ENCODE assay signal across 9 mouse cellular contexts in genomic region chr1:133685749-133686519, GRCm38 (mm10). TPM values are rescaled to one million over a fixed set of nuclear protein-coding genes. Genes with fewer than 3 reads are reported as not detected.
DNase-seq lines count a peak whose midpoint lies in the region; ATAC-seq lines count a peak whose summit lies in the region.
"Had no signal": no experiment of that assay in that cellular context is flagged by ENCODE, and none has a peak within 500 bp of the region (broad histone marks: within the 10 kb centered on the region; RNA-seq: fewer than 3 reads in every experiment).

No protein-coding gene starts in this region.

- peak; percentile 83 for ATAC-seq in granulocyte monocyte progenitor cell, adult 5-6 weeks (replicated peaks; ENCODE audit: poor library complexity, severe bottlenecking)
- ATAC-seq in CD4-positive, CD25-positive, alpha-beta regulatory T cell, adult 4 months, result no peak

- peak; percentile 13 for DNase-seq in retina, adult 2 months (ENCODE audit: low read depth, low spot score)
- no peak for DNase-seq in retina, embryonic 14.5 days (ENCODE audit: low spot score)
- peak; percentile 19 to 24 for DNase-seq in layer of hippocampus, adult 8-10 months (ENCODE audit: low spot score in 2 of 2)
- DNase-seq in retina, postnatal 1 day, result peak; percentile 66
- no peak for DNase-seq in embryo, embryonic 10 days (ENCODE audit: low spot score)
- no peak for DNase-seq in cerebellum, postnatal 36 days

RNA-seq across cellular contexts. Expression of gene Lax1, which starts 4.0 kb away (rescaled TPM):
- not detected in 2 replicates for total RNA-seq in granulocyte monocyte progenitor cell, adult 5-6 weeks (2014; fragmentation: Nextera tagmentation)
- total RNA-seq in granulocyte monocyte progenitor cell, adult 5-6 weeks (2017), result 0.82 and 1.0 TPM in 2 replicates
- not detected for total RNA-seq in layer of hippocampus, adult 8-10 months (2022)
- polyA plus RNA-seq in CD4-positive, CD25-positive, alpha-beta regulatory T cell, adult 4 months (2017; shearing (Covaris generic)), result 100 to 1,000 TPM; 101 to 145 TPM

RNA-seq across cellular contexts. Expression of gene Gm38394, which starts 24.8 kb away (rescaled TPM):
- total RNA-seq in granulocyte monocyte progenitor cell, adult 5-6 weeks (2014; fragmentation: Nextera tagmentation), result 9.5 and 14.2 TPM in 2 replicates
- total RNA-seq in granulocyte monocyte progenitor cell, adult 5-6 weeks (2017), result 6.6 and 9.2 TPM in 2 replicates
- 10 to 100 TPM; 21.9 to 34.1 (median 30.1) TPM for total RNA-seq in layer of hippocampus, adult 8-10 months (2022)
- 1 to 10 TPM; 3.1 to 4.3 TPM for polyA plus RNA-seq in CD4-positive, CD25-positive, alpha-beta regulatory T cell, adult 4 months (2017; shearing (Covaris generic))

RNA-seq across cellular contexts. Expression of gene Zbed6, which starts 25.2 kb away (rescaled TPM):
- 15.9 and 23.1 TPM in 2 replicates for total RNA-seq in granulocyte monocyte progenitor cell, adult 5-6 weeks (2014; fragmentation: Nextera tagmentation)
- total RNA-seq in granulocyte monocyte progenitor cell, adult 5-6 weeks (2017), result 14.5 and 16.3 TPM in 2 replicates
- total RNA-seq in layer of hippocampus, adult 8-10 months (2022), result 10 to 100 TPM in 1 of 4 experiments, 1 to 10 TPM in 3; 6.4 to 10.8 (median 8.5) TPM
- polyA plus RNA-seq in CD4-positive, CD25-positive, alpha-beta regulatory T cell, adult 4 months (2017; shearing (Covaris generic)), result not detected
- polyA plus RNA-seq: neural tube, embryonic 14.5 days had no signal

Comparison
In these comparisons a context has a peak if more than half of its experiments do, and no peak if none do; other contexts are left out.
1. DNase-seq: peak in retina, adult 2 months (single experiment), layer of hippocampus, adult 8-10 months (2 of 2) and retina, postnatal 1 day (single experiment); none in retina, embryonic 14.5 days (single experiment), embryo, embryonic 10 days (single experiment) and cerebellum, postnatal 36 days (0 of 2).